Mouse (Mus musculus): ENCODE measurements around the gene Pim3. TPM values are rescaled to one million over a fixed set of nuclear protein-coding genes. Genes with fewer than 3 reads are reported as not detected.
A peak's percentile ranks its signal among the peaks of the same experiment; 100 is the strongest.

Gene Pim3
- polyA plus RNA-seq, 1 experiment from 2014 or later: 61.4 TPM

- Histone ChIP-seq H3K27ac (no peak overlapping the region), H3K4me1 (replicated peaks) (peaks cover 42% of the 10 kb centered on the region), H3K9me3 (replicated peaks) (no peaks in the 10 kb centered on the region), H3K4me3 (no peak overlapping the region), H3K9ac (no peak overlapping the region), H3K27me3 (no peaks in the 10 kb centered on the region), H3K4me2 (no peak overlapping the region), H3K36me3 (peaks cover 16% of the 10 kb centered on the region)
- WGBS: 84% methylated on average over 3 of the region's 3 CpGs
- ATAC-seq (replicated peaks; ENCODE audit: insufficient number of reproducible peaks, insufficient read depth, low FRiP score, low read depth): no peak
Observed at GRCm38 (mm10) chr15:88860781-88861180, 1.2 kb upstream of the Pim3 start.

DNA sequence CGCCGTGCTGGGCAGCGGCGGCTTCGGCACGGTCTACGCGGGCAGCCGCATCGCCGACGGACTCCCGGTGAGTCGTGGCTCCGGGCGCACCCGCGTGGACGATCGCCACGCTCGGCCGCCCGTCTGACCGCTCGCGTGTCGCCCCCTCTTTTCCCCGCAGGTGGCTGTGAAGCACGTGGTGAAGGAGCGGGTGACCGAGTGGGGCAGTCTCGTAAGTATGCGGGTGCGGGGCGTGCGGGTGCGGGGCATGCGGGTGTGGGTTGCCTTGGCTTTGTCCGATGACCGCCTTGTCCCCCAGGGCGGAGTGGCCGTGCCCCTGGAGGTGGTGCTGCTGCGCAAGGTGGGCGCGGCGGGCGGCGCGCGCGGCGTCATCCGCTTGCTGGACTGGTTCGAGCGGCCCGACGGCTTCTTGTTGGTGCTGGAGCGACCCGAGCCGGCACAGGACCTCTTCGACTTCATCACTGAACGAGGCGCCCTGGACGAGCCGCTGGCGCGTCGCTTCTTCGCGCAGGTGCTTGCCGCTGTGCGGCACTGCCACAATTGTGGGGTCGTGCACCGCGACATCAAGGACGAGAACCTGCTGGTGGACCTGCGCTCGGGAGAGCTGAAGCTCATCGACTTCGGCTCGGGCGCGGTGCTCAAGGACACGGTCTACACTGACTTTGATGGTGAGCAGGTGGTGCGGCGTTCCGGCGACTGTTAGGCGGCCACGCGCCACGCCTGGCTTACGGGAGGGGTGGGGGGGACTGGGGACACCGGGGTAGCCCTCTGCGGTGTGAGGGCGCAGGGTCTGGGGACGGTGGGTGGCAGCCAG, 1.1 kb downstream of the Pim3 start:
- WGBS: under 1% methylated on average over 98 of the region's 98 CpGs
- H3K4me1 ChIP-seq (replicated peaks): peaks cover 60% of the 10 kb centered on the region

DNA sequence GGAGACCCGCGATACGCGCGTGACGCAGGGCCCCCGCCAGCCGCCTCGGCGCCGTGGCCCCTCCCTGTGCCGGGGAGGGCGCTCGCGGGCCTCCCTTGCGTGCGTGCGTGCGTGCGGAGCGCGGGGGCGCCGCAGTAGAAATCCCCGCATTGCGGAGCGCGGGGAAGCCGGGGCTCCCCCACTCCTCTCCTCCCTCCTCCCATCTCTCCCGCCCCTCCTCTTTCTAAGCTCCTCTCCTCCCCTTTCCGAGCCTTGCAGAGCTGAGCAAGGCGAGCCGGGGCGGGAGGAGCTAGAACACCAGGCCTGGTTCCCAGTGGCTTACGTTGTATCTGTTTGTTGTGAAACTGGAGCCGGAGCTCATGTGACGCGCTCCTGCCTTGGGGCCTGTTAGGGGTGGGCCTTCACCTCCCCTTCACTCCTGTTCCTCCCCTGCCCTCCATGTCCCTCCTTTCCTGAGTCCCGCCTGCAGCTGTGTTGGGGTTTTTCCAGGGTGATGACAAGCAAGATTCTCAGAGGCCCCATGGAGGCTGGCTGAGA, 1.8 kb downstream of the Pim3 start:
- Histone ChIP-seq H3K9me3 (replicated peaks) (no peaks in the 10 kb centered on the region), H3K27me3 (no peaks in the 10 kb centered on the region), H3K4me1 (replicated peaks) (peaks cover 62% of the 10 kb centered on the region), H3K4me2 (peak overlapping the region; percentile 92), H3K36me3 (peaks cover 22% of the 10 kb centered on the region), H3K9ac (peak overlapping the region; percentile 88), H3K27ac (peak overlapping the region; percentile 95), H3K4me3 (peak overlapping the region; percentile 70)
- peak; percentile 73 for ATAC-seq (replicated peaks; ENCODE audit: insufficient number of reproducible peaks, insufficient read depth, low FRiP score, low read depth)
- under 1% methylated on average over 39 of the region's 39 CpGs for WGBS

More for the DNA sequence above, 1.1 kb downstream of the Pim3 start:
- Histone ChIP-seq H3K36me3 (peaks cover 22% of the 10 kb centered on the region), H3K9ac (peak overlapping the region; percentile 88), H3K27ac (peak overlapping the region; percentile 95), H3K9me3 (replicated peaks) (no peaks in the 10 kb centered on the region), H3K4me2 (peak overlapping the region; percentile 92), H3K27me3 (no peaks in the 10 kb centered on the region), H3K4me3 (peak overlapping the region; percentile 70)
- ATAC-seq (replicated peaks; ENCODE audit: insufficient number of reproducible peaks, insufficient read depth, low FRiP score, low read depth): 0 out of 2 replicates have a peak, but pooled peaks have one; percentile 0

DNA sequence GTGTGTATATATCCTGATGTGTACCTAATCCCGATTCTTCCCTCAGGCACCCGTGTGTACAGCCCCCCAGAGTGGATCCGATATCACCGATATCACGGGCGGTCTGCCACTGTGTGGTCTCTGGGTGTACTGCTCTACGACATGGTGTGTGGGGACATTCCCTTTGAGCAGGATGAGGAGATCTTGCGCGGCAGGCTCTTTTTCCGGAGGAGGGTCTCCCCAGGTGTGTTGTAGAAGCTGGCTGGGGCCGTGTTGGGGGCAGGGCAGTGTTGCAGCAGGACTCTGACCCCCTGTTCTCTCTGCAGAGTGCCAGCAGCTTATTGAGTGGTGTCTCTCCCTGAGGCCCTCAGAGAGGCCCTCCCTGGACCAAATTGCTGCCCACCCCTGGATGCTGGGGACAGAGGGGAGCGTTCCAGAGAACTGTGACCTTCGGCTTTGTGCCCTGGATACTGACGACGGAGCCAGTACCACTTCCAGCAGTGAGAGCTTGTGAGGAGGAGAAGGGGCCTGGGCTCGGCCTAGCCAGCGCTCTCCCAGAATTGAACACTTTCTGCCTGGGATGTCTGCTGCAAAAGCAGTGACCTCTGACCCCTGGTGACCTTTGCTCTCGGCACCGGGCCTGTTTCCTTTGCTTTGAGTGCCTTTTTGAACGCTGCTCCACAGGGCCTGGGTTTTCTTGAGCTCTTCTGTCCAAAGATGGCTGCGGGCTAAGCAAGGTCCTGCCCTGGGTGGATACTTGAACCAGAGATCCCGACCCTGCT, 2.5 kb downstream of the Pim3 start:
- Histone ChIP-seq H3K4me3 (peak overlapping the region; percentile 70), H3K36me3 (peaks cover 22% of the 10 kb centered on the region), H3K4me1 (replicated peaks) (peaks cover 58% of the 10 kb centered on the region), H3K9me3 (replicated peaks) (no peaks in the 10 kb centered on the region), H3K27me3 (no peaks in the 10 kb centered on the region), H3K4me2 (peak overlapping the region; percentile 92), H3K9ac (peak overlapping the region; percentile 88), H3K27ac (peak overlapping the region; percentile 95)
- ATAC-seq (replicated peaks; ENCODE audit: insufficient number of reproducible peaks, insufficient read depth, low FRiP score, low read depth): no peak
- 21% methylated on average over 22 of the region's 22 CpGs for WGBS

DNA sequence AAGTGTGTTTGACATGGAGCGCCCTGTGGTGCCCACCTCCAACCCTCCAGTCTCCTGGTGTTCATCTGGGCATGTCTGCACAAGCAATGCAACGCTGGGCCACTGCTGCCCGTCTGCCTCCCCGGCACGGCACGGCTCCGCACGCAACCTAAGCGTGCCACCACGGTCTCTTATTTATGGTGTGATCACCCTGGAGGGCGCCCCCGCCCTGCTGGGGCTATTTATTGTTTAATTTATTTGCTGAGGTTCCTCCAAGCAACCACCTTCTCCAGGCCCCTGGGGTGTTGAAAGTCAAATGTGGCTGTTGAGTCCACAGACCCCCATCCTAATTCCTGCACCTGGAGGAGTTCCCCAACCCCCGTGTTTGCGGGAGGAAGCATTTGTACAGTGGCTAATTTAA, 3.1 kb downstream of the Pim3 start:
- peak overlapping the region; percentile 70 for H3K4me3 ChIP-seq
- no peaks in the 10 kb centered on the region for H3K9me3 ChIP-seq (replicated peaks)
- peaks cover 57% of the 10 kb centered on the region for H3K4me1 ChIP-seq (replicated peaks)
- H3K27ac ChIP-seq: peak overlapping the region; percentile 95
- H3K36me3 ChIP-seq: peaks cover 22% of the 10 kb centered on the region
- WGBS: 74% methylated on average over 14 of the region's 14 CpGs
- H3K9ac ChIP-seq: peak overlapping the region; percentile 88
- peak overlapping the region; percentile 92 for H3K4me2 ChIP-seq
- no peak for ATAC-seq (replicated peaks; ENCODE audit: insufficient number of reproducible peaks, insufficient read depth, low FRiP score, low read depth)
- no peaks in the 10 kb centered on the region for H3K27me3 ChIP-seq

- WGBS: 48% methylated on average over 4 of the region's 4 CpGs
- 0 out of 2 replicates have a peak overlapping the region, but pooled peaks have one; percentile 19 for H3K9ac ChIP-seq
- peaks cover 53% of the 10 kb centered on the region for H3K4me1 ChIP-seq (replicated peaks)
Observed at GRCm38 (mm10) chr15:88865888-88866695, 4.1 kb downstream of the Pim3 start.

GRCm38 (mm10) chr15:88866934-88867356, 5.0 kb downstream of the Pim3 start:
- H3K36me3 ChIP-seq: peaks cover 22% of the 10 kb centered on the region
- H3K9me3 ChIP-seq (replicated peaks): no peaks in the 10 kb centered on the region
- H3K4me2 ChIP-seq: peak overlapping the region; percentile 47
- no peak for ATAC-seq (replicated peaks; ENCODE audit: insufficient number of reproducible peaks, insufficient read depth, low FRiP score, low read depth)
- no peaks in the 10 kb centered on the region for H3K27me3 ChIP-seq
- WGBS: 24% methylated on average over 7 of the region's 7 CpGs
- no peak overlapping the region for H3K4me3 ChIP-seq
- H3K27ac ChIP-seq: peak overlapping the region; percentile 95
- H3K4me1 ChIP-seq (replicated peaks): peaks cover 46% of the 10 kb centered on the region
- H3K9ac ChIP-seq: 0 out of 2 replicates have a peak overlapping the region, but pooled peaks have one; percentile 19

More at GRCm38 (mm10) chr15:88865888-88866695, 4.1 kb downstream of the Pim3 start:
- Histone ChIP-seq H3K36me3 (peaks cover 22% of the 10 kb centered on the region), H3K27ac (peak overlapping the region; percentile 95), H3K9me3 (replicated peaks) (no peaks in the 10 kb centered on the region), H3K4me3 (no peak overlapping the region), H3K27me3 (no peaks in the 10 kb centered on the region), H3K4me2 (peak overlapping the region; percentile 92)
- no peak for ATAC-seq (replicated peaks; ENCODE audit: insufficient number of reproducible peaks, insufficient read depth, low FRiP score, low read depth)

- Histone ChIP-seq H3K4me2 (peak overlapping the region; percentile 47), H3K36me3 (peaks cover 22% of the 10 kb centered on the region), H3K9ac (0 out of 2 replicates have a peak overlapping the region, but pooled peaks have one; percentile 19), H3K4me1 (replicated peaks) (peaks cover 46% of the 10 kb centered on the region), H3K4me3 (no peak overlapping the region), H3K27me3 (no peaks in the 10 kb centered on the region), H3K9me3 (replicated peaks) (no peaks in the 10 kb centered on the region), H3K27ac (peak overlapping the region; percentile 95)
- peak; percentile 39 for ATAC-seq (replicated peaks; ENCODE audit: insufficient number of reproducible peaks, insufficient read depth, low FRiP score, low read depth)
- WGBS: 12% methylated on average over 5 of the region's 5 CpGs
Observed at GRCm38 (mm10) chr15:88867368-88868023, 5.5 kb downstream of the Pim3 start.

- Histone ChIP-seq H3K27ac (peak overlapping the region; percentile 95), H3K9me3 (replicated peaks) (no peaks in the 10 kb centered on the region), H3K9ac (no peak overlapping the region), H3K27me3 (no peaks in the 10 kb centered on the region), H3K4me1 (replicated peaks) (peaks cover 46% of the 10 kb centered on the region), H3K4me2 (peak overlapping the region; percentile 47), H3K4me3 (no peak overlapping the region), H3K36me3 (peaks cover 22% of the 10 kb centered on the region)
- ATAC-seq (replicated peaks; ENCODE audit: insufficient number of reproducible peaks, insufficient read depth, low FRiP score, low read depth): peak; percentile 16
- WGBS: 42% methylated on average over 6 of the region's 6 CpGs
Observed at GRCm38 (mm10) chr15:88868024-88868742, 6.2 kb downstream of the Pim3 start.
